Mouse (Mus musculus) stomach, postnatal 0 days (tissue): ENCODE results near the gene Vdr. TPM values are rescaled to one million over a fixed set of nuclear protein-coding genes. Genes with fewer than 3 reads are reported as not detected.
A peak's percentile ranks its signal among the peaks of the same experiment; 100 is the strongest.

ENCODE experiments used
- ATAC-seq: fragments of 200-750 bp; cut with Nextera tagmentation; 2 replicates; pipeline ENCODE4 v1.8.0; 2017; ENCODE audit not compliant: low FRiP score, low TSS enrichment
- DNase-seq: peaks from one replicate; pipeline ENCODE4 v3.0.0-alpha.2; 2016; ENCODE audit warnings: low spot score
- H3K27ac ChIP-seq: fragments of 300-500 bp; sonication (generic); replicated peaks from 2 replicates; pipeline ENCODE4 v1.5.1; 2014; ENCODE audit warnings: mild to moderate bottlenecking, control low read depth
- H3K27me3 ChIP-seq: fragments of 300-500 bp; sonication (generic); 2 replicates; pipeline ENCODE4 v1.6.1; 2014; ENCODE audit warnings: low read length; ENCODE audit not compliant: control insufficient read depth, insufficient read depth
- H3K36me3 ChIP-seq: fragments of 300-500 bp; sonication (generic); 2 replicates; pipeline ENCODE4 v1.6.1; 2014; ENCODE audit warnings: low read length, mixed read lengths; ENCODE audit not compliant: control insufficient read depth, insufficient read depth
- H3K4me1 ChIP-seq: fragments of 300-500 bp; sonication (generic); replicated peaks from 2 replicates; pipeline ENCODE4 v1.6.1; 2014; ENCODE audit warnings: antibody characterized with exemption; ENCODE audit not compliant: control insufficient read depth, insufficient read depth
- H3K4me2 ChIP-seq: fragments of 300-500 bp; sonication (generic); replicated peaks from 2 replicates; pipeline ENCODE4 v1.6.1; 2014; ENCODE audit warnings: low read depth, mild to moderate bottlenecking, control low read depth, moderate library complexity
- H3K4me3 ChIP-seq: fragments of 300-500 bp; sonication (generic); 2 replicates; pipeline ENCODE4 v1.5.1; 2014; ENCODE audit warnings: low read depth, low read length, control low read depth
- H3K9ac ChIP-seq: fragments of 300-500 bp; sonication (generic); 2 replicates; pipeline ENCODE4 v1.6.1; 2014; ENCODE audit warnings: mild to moderate bottlenecking, low read length, control low read depth, mixed read lengths
- H3K9me3 ChIP-seq: fragments of 300-500 bp; sonication (generic); 2 replicates; pipeline ENCODE4 v1.6.1; 2016; ENCODE audit warnings: low read length; ENCODE audit not compliant: control insufficient read depth
- CTCF ChIP-seq: IDR thresholded peaks from 2 replicates; pipeline ENCODE4 v1.5.1; 2016; ENCODE audit warnings: antibody characterized with exemption, low read depth, mild to moderate bottlenecking, moderate library complexity
- EP300 ChIP-seq: optimal IDR thresholded peaks from 2 replicates; pipeline ENCODE3; 2016; ENCODE audit warnings: antibody characterized with exemption
- WGBS: fragments of 180-500 bp; shearing (Covaris S2); extraction: QIAGEN DNeasy Blood & Tissue Kit; methylation state at CpG from one replicate; pipeline ENCODE4 v1.1.7; 2014; 5-methylcytosine and 5-hydroxymethylcytosine counted together
- polyA plus RNA-seq: library from polyadenylated mRNA; unstranded; fragments of >200 nt; fragmentation: Nextera tagmentation; extraction: Ambion mirVana; gene quantifications from 2 replicates; pipeline ENCODE4 v1.2.1, GENCODE M21; 2015

Vdr gene
- polyA plus RNA-seq, 1 experiment from 2014 or later: 1.4 TPM

- 81% methylated on average over 6 of the region's 6 CpGs for WGBS
- H3K4me1 ChIP-seq: peaks cover 6% of the 10 kb centered on the region
- ATAC-seq (no peak), DNase-seq (no peak)
- no peaks in the 10 kb centered on the region for H3K36me3 ChIP-seq
- TF ChIP-seq EP300: no peak
- no peak overlapping the region for H3K4me3 ChIP-seq
- no peak overlapping the region for H3K4me2 ChIP-seq
- no peaks in the 10 kb centered on the region for H3K27me3 ChIP-seq
- no peak overlapping the region for H3K27ac ChIP-seq
- H3K9ac ChIP-seq: no peak overlapping the region
- no peaks in the 10 kb centered on the region for H3K9me3 ChIP-seq
These were observed 5.1 kb downstream of the Vdr start for GRCm38 (mm10) chr15:97905281-97905680.

GRCm38 (mm10) chr15:97904339-97904991, 6.0 kb downstream of the Vdr start:
- no peaks in the 10 kb centered on the region for H3K27me3 ChIP-seq
- peak overlapping the region; percentile 23; the same call in 1 of the 2 replicates for H3K4me2 ChIP-seq

GRCm38 (mm10) chr15:97903261-97904009, 7.0 kb downstream of the Vdr start:
- WGBS: 83% methylated on average over 15 of the region's 15 CpGs
- H3K36me3 ChIP-seq: no peaks in the 10 kb centered on the region
- TF ChIP-seq CTCF: no peak
- TF ChIP-seq EP300: no peak
- H3K27ac ChIP-seq: no peak overlapping the region
- H3K4me1 ChIP-seq: peaks cover 4% of the 10 kb centered on the region
- H3K4me2 ChIP-seq: no peak overlapping the region
- H3K4me3 ChIP-seq: no peak overlapping the region
- no peaks in the 10 kb centered on the region for H3K9me3 ChIP-seq
- ATAC-seq: no peak
- DNase-seq: no peak
- H3K9ac ChIP-seq: no peak overlapping the region
- H3K27me3 ChIP-seq: no peaks in the 10 kb centered on the region

More at GRCm38 (mm10) chr15:97904339-97904991, 6.0 kb downstream of the Vdr start:
- no peak overlapping the region for H3K4me3 ChIP-seq
- H3K9me3 ChIP-seq: no peaks in the 10 kb centered on the region
- 0 out of 2 replicates have a peak overlapping the region, but pooled peaks have one; percentile 30 for H3K27ac ChIP-seq
- no peaks in the 10 kb centered on the region for H3K36me3 ChIP-seq
- H3K4me1 ChIP-seq: peaks cover 6% of the 10 kb centered on the region
- 40% methylated on average over 11 of the region's 11 CpGs for WGBS
- TF ChIP-seq CTCF (peak; percentile 35; the same call in 1 of the 2 replicates), EP300 (no peak)
- DNase-seq (peak; percentile 37), ATAC-seq (0 out of 2 replicates have a peak, but pooled peaks have one; percentile 9)
- H3K9ac ChIP-seq: peak overlapping the region; percentile 8; the same call in 1 of the 2 replicates

- ATAC-seq: no peak
- H3K36me3 ChIP-seq: no peaks in the 10 kb centered on the region
These were observed 9.4 kb downstream of the Vdr start for GRCm38 (mm10) chr15:97900991-97901390.

GRCm38 (mm10) chr15:97900336-97900912, 10.0 kb downstream of the Vdr start:
- no peak for ATAC-seq
- H3K4me1 ChIP-seq: no peaks in the 10 kb centered on the region
- no peaks in the 10 kb centered on the region for H3K27me3 ChIP-seq
- no peak overlapping the region for H3K27ac ChIP-seq
- no peaks in the 10 kb centered on the region for H3K9me3 ChIP-seq
- TF ChIP-seq EP300 (no peak), CTCF (no peak)
- 61% methylated on average over 12 of the region's 12 CpGs for WGBS
- no peak overlapping the region for H3K4me2 ChIP-seq
- H3K4me3 ChIP-seq: no peak overlapping the region
- DNase-seq: no peak
- no peaks in the 10 kb centered on the region for H3K36me3 ChIP-seq
- no peak overlapping the region for H3K9ac ChIP-seq

More at GRCm38 (mm10) chr15:97900991-97901390, 9.4 kb downstream of the Vdr start:
- Histone ChIP-seq H3K4me1 (no peaks in the 10 kb centered on the region), H3K27ac (no peak overlapping the region), H3K9ac (no peak overlapping the region), H3K9me3 (no peaks in the 10 kb centered on the region), H3K4me3 (no peak overlapping the region), H3K27me3 (no peaks in the 10 kb centered on the region), H3K4me2 (no peak overlapping the region)
- TF ChIP-seq EP300 (no peak), CTCF (no peak)
- 81% methylated on average over 9 of the region's 9 CpGs for WGBS
- DNase-seq: no peak
